Mouse (Mus musculus) neural tube, embryonic 15.5 days (tissue): ENCODE data around the gene 1810062G17Rik. TPM values are rescaled to one million over a fixed set of nuclear protein-coding genes. Genes with fewer than 3 reads are reported as not detected.
A peak's percentile ranks its signal among the peaks of the same experiment; 100 is the strongest.

Experiments
- ATAC-seq: fragments of 200-750 bp; cut with Nextera tagmentation; 2 replicates; pipeline ENCODE4 v1.8.0; 2017; ENCODE audit warnings: mild to moderate bottlenecking, moderate TSS enrichment, moderate library complexity; ENCODE audit not compliant: low FRiP score
- H3K27ac ChIP-seq: fragments of 300-500 bp; sonication (generic); replicated peaks from 2 replicates; pipeline ENCODE4 v1.5.1; 2015; ENCODE audit warnings: mild to moderate bottlenecking, inconsistent platforms
- H3K27me3 ChIP-seq: fragments of 300-500 bp; sonication (generic); replicated peaks from 2 replicates; pipeline ENCODE4 v1.6.1; 2015; ENCODE audit warnings: inconsistent platforms
- H3K36me3 ChIP-seq: fragments of 300-500 bp; sonication (generic); 2 replicates; pipeline ENCODE4 v1.6.1; 2015; ENCODE audit warnings: inconsistent platforms
- H3K4me1 ChIP-seq: fragments of 300-500 bp; sonication (generic); 2 replicates; pipeline ENCODE4 v1.6.1; 2015; ENCODE audit warnings: inconsistent platforms
- H3K4me2 ChIP-seq: fragments of 300-500 bp; sonication (generic); 2 replicates; pipeline ENCODE4 v1.6.1; 2015; ENCODE audit warnings: inconsistent platforms, mild to moderate bottlenecking, moderate library complexity
- H3K4me3 ChIP-seq: fragments of 300-500 bp; sonication (generic); replicated peaks from 2 replicates; pipeline ENCODE4 v1.5.1; 2015; ENCODE audit warnings: mild to moderate bottlenecking, inconsistent platforms
- H3K9ac ChIP-seq: fragments of 300-500 bp; sonication (generic); replicated peaks from 2 replicates; pipeline ENCODE4 v1.6.1; 2015; ENCODE audit warnings: mild to moderate bottlenecking, inconsistent platforms
- H3K9me3 ChIP-seq: fragments of 300-500 bp; sonication (generic); replicated peaks from 2 replicates; pipeline ENCODE4 v1.6.1; 2016; ENCODE audit warnings: inconsistent platforms
- WGBS: fragments of 180-500 bp; shearing (Covaris S2); methylation state at CpG from one replicate; pipeline ENCODE4 v1.1.7; 2015; ENCODE audit warnings: mixed read lengths; 5-methylcytosine and 5-hydroxymethylcytosine counted together
- microRNA-seq: library from miRNA; unstranded; fragments of <30 nt; microRNA quantifications from one replicate; pipeline ENCODE4, GENCODE M21; 2017
- polyA plus RNA-seq: library from polyadenylated mRNA; unstranded; fragments of >200 nt; fragmentation: Nextera tagmentation; extraction: Ambion mirVana; gene quantifications from 2 replicates; pipeline ENCODE4 v1.2.1, GENCODE M21; 2015

1810062G17Rik gene
- polyA plus RNA-seq, 1 experiment from 2014 or later: 0.56 TPM

GRCm38 (mm10) chr3:36521073-36522060 is 45.6 kb downstream of the 1810062G17Rik start, which contains the start of gene Gm11549:
Gm11549 (minus strand) TSS chr3:36521813.
- H3K27me3 ChIP-seq: peaks cover 23% of the 10 kb centered on the region
- peak within 1 kb of the TSS; percentile 98 for H3K4me2 ChIP-seq
- WGBS: under 1% methylated on average over 51 of the region's 51 CpGs
- ATAC-seq: peak; percentile 86
- H3K9ac ChIP-seq: peak within 1 kb of the TSS; percentile 52
- no peaks in the 10 kb centered on the region for H3K36me3 ChIP-seq
- peak within 1 kb of the TSS; percentile 50 for H3K4me3 ChIP-seq
- no peaks in the 10 kb centered on the region for H3K9me3 ChIP-seq
- H3K4me1 ChIP-seq: peaks cover 10% of the 10 kb centered on the region; the same call in 1 of the 2 replicates
- no peak within 1 kb of the TSS for H3K27ac ChIP-seq

- peaks cover 10% of the 10 kb centered on the region; the same call in 1 of the 2 replicates for H3K4me1 ChIP-seq
- H3K36me3 ChIP-seq: no peaks in the 10 kb centered on the region
- ATAC-seq: no peak
- no peak overlapping the region for H3K27ac ChIP-seq
- 8% methylated on average over 4 of the region's 4 CpGs for WGBS
- no peak overlapping the region for H3K4me3 ChIP-seq
- H3K4me2 ChIP-seq: peak overlapping the region; percentile 98
- no peak overlapping the region for H3K9ac ChIP-seq
- H3K9me3 ChIP-seq: no peaks in the 10 kb centered on the region
- peaks cover 23% of the 10 kb centered on the region for H3K27me3 ChIP-seq
These were observed 46.4 kb downstream of the 1810062G17Rik start for GRCm38 (mm10) chr3:36522137-36522536.

- no peak overlapping the region for H3K4me3 ChIP-seq
- H3K27ac ChIP-seq: no peak overlapping the region
- H3K9me3 ChIP-seq: no peaks in the 10 kb centered on the region
- no peak for ATAC-seq
- H3K4me1 ChIP-seq: peaks cover 10% of the 10 kb centered on the region; the same call in 1 of the 2 replicates
- H3K4me2 ChIP-seq: no peak overlapping the region
- WGBS: 84% methylated on average over 3 of the region's 3 CpGs
- H3K36me3 ChIP-seq: no peaks in the 10 kb centered on the region
- peaks cover 23% of the 10 kb centered on the region for H3K27me3 ChIP-seq
- no peak overlapping the region for H3K9ac ChIP-seq
These were observed 48.7 kb downstream of the 1810062G17Rik start for GRCm38 (mm10) chr3:36524466-36524865.

GRCm38 (mm10) chr3:36530345-36530744 is 54.6 kb downstream of the 1810062G17Rik start:
- no peak for ATAC-seq
- no peak overlapping the region for H3K9ac ChIP-seq
- no peaks in the 10 kb centered on the region for H3K27me3 ChIP-seq
- H3K4me3 ChIP-seq: no peak overlapping the region
- peaks cover 5% of the 10 kb centered on the region for H3K4me1 ChIP-seq
- H3K36me3 ChIP-seq: no peaks in the 10 kb centered on the region
- no peaks in the 10 kb centered on the region for H3K9me3 ChIP-seq
- H3K27ac ChIP-seq: no peak overlapping the region
- no peak overlapping the region for H3K4me2 ChIP-seq
- 93% methylated on average over 6 of the region's 6 CpGs for WGBS

GRCm38 (mm10) chr3:36530781-36531180 is 55.0 kb downstream of the 1810062G17Rik start:
- no peaks in the 10 kb centered on the region for H3K36me3 ChIP-seq
- H3K27me3 ChIP-seq: no peaks in the 10 kb centered on the region
- no peak overlapping the region for H3K9ac ChIP-seq
- no peaks in the 10 kb centered on the region for H3K9me3 ChIP-seq
- peaks cover 5% of the 10 kb centered on the region for H3K4me1 ChIP-seq
- 83% methylated on average over 5 of the region's 5 CpGs for WGBS
- H3K27ac ChIP-seq: no peak overlapping the region
- ATAC-seq: no peak
- H3K4me2 ChIP-seq: no peak overlapping the region
- no peak overlapping the region for H3K4me3 ChIP-seq

GRCm38 (mm10) chr3:36531242-36531641 is 55.5 kb downstream of the 1810062G17Rik start:
- no peak for ATAC-seq
- WGBS: 37% methylated on average over 2 of the region's 2 CpGs

More at GRCm38 (mm10) chr3:36531242-36531641, 55.5 kb downstream of the 1810062G17Rik start:
- H3K27me3 ChIP-seq: no peaks in the 10 kb centered on the region
- H3K4me2 ChIP-seq: no peak overlapping the region
- H3K4me3 ChIP-seq: no peak overlapping the region
- H3K27ac ChIP-seq: no peak overlapping the region
- peaks cover 5% of the 10 kb centered on the region for H3K4me1 ChIP-seq
- no peaks in the 10 kb centered on the region for H3K36me3 ChIP-seq
- H3K9me3 ChIP-seq: no peaks in the 10 kb centered on the region
- no peak overlapping the region for H3K9ac ChIP-seq

Small RNAs within 50 kb of the gene (microRNA-seq; reads per million reads assigned to microRNA genes)
- not detected for gene Mir7009

Other genes with a start within 250 kb of the 1810062G17Rik start
- 111 and 182 TPM in 2 replicates for gene Anxa5, start within 50 bp of the 1810062G17Rik start, polyA plus RNA-seq
- gene Gm11549, start 45.9 kb downstream of the 1810062G17Rik start, polyA plus RNA-seq: 1.0 and 1.2 TPM in 2 replicates
- gene Exosc9, start 76.7 kb downstream of the 1810062G17Rik start, polyA plus RNA-seq: 74.0 and 78.9 TPM in 2 replicates
- gene Ccna2, start 96.2 kb downstream of the 1810062G17Rik start, polyA plus RNA-seq: 21.2 and 50.7 TPM in 2 replicates
- gene Bbs7, start 137.5 kb downstream of the 1810062G17Rik start, polyA plus RNA-seq: 23.3 and 23.6 TPM in 2 replicates
- 16.6 and 23.9 TPM in 2 replicates for gene Trpc3, start 214.2 kb downstream of the 1810062G17Rik start, polyA plus RNA-seq